Mouse (Mus musculus): ENCODE data around the gene Tmem74b. TPM values are rescaled to one million over a fixed set of nuclear protein-coding genes. Genes with fewer than 3 reads are reported as not detected.

The Tmem74b gene
- polyA plus RNA-seq, 1 experiment from 2014 or later: 30.8 TPM

- no peaks in the 10 kb centered on the region for H3K4me1 ChIP-seq (ENCODE audit: control insufficient read depth, insufficient read depth, low read length)
- H3K36me3 ChIP-seq (ENCODE audit: control insufficient read depth, insufficient read depth, low read length): no peaks in the 10 kb centered on the region
- H3K9ac ChIP-seq (ENCODE audit: low read depth, low read length): no peak overlapping the region
- WGBS: 55% methylated on average over 9 of the region's 9 CpGs
- H3K27ac ChIP-seq (ENCODE audit: low read length): no peak overlapping the region
- no peaks in the 10 kb centered on the region for H3K27me3 ChIP-seq (ENCODE audit: control insufficient read depth, insufficient read depth, low read depth, low read length)
- H3K4me3 ChIP-seq (ENCODE audit: low read depth, low read length): no peak overlapping the region
- ATAC-seq: no peak
- H3K9me3 ChIP-seq (replicated peaks; ENCODE audit: control insufficient read depth, low read length, poor library complexity, severe bottlenecking): no peaks in the 10 kb centered on the region
- H3K4me2 ChIP-seq (ENCODE audit: low read length): no peak overlapping the region
These were observed 54.7 kb downstream of the Tmem74b start for GRCm38 (mm10) chr2:151756277-151757061.

- H3K4me3 ChIP-seq (ENCODE audit: low read depth, low read length): no peak overlapping the region
These were observed 55.6 kb downstream of the Tmem74b start for GRCm38 (mm10) chr2:151757451-151757850.

GRCm38 (mm10) chr2:151758806-151759353 lies 57.1 kb downstream of the Tmem74b start:
- WGBS: 52% methylated on average over 1 of the region's 1 CpGs
- H3K4me3 ChIP-seq (ENCODE audit: low read depth, low read length): no peak overlapping the region
- no peak for ATAC-seq
- H3K9me3 ChIP-seq (replicated peaks; ENCODE audit: control insufficient read depth, low read length, poor library complexity, severe bottlenecking): no peaks in the 10 kb centered on the region
- no peak overlapping the region for H3K4me2 ChIP-seq (ENCODE audit: low read length)
- H3K4me1 ChIP-seq (ENCODE audit: control insufficient read depth, insufficient read depth, low read length): no peaks in the 10 kb centered on the region
- H3K27ac ChIP-seq (ENCODE audit: low read length): no peak overlapping the region
- H3K9ac ChIP-seq (ENCODE audit: low read depth, low read length): no peak overlapping the region
- no peaks in the 10 kb centered on the region for H3K27me3 ChIP-seq (ENCODE audit: control insufficient read depth, insufficient read depth, low read depth, low read length)
- H3K36me3 ChIP-seq (ENCODE audit: control insufficient read depth, insufficient read depth, low read length): no peaks in the 10 kb centered on the region

More at GRCm38 (mm10) chr2:151757451-151757850, 55.6 kb downstream of the Tmem74b start:
- Histone ChIP-seq H3K27me3 (ENCODE audit: control insufficient read depth, insufficient read depth, low read depth, low read length) (no peaks in the 10 kb centered on the region), H3K36me3 (ENCODE audit: control insufficient read depth, insufficient read depth, low read length) (no peaks in the 10 kb centered on the region), H3K9ac (ENCODE audit: low read depth, low read length) (no peak overlapping the region), H3K27ac (ENCODE audit: low read length) (no peak overlapping the region), H3K9me3 (replicated peaks; ENCODE audit: control insufficient read depth, low read length, poor library complexity, severe bottlenecking) (no peaks in the 10 kb centered on the region), H3K4me2 (ENCODE audit: low read length) (no peak overlapping the region), H3K4me1 (ENCODE audit: control insufficient read depth, insufficient read depth, low read length) (no peaks in the 10 kb centered on the region)
- ATAC-seq: no peak
- 71% methylated on average over 5 of the region's 5 CpGs for WGBS

Other genes starting within 250 kb of the Tmem74b start
- gene 4921509C19Rik, start 225.9 kb upstream of the Tmem74b start, polyA plus RNA-seq (2015; fragmentation: Nextera tagmentation; extraction: Ambion mirVana): not detected in 2 replicates
- gene Nsfl1c, start 207.8 kb upstream of the Tmem74b start, polyA plus RNA-seq (2015; fragmentation: Nextera tagmentation; extraction: Ambion mirVana): 291 and 304 TPM in 2 replicates
- gene Fkbp1a, start 159.5 kb upstream of the Tmem74b start, polyA plus RNA-seq (2015; fragmentation: Nextera tagmentation; extraction: Ambion mirVana): 568 and 608 TPM in 2 replicates
- gene Sdcbp2, start 129.4 kb upstream of the Tmem74b start, polyA plus RNA-seq (2015; fragmentation: Nextera tagmentation; extraction: Ambion mirVana): 0.98 and 1.1 TPM in 2 replicates
- gene Snph, start 69.4 kb upstream of the Tmem74b start, polyA plus RNA-seq (2015; fragmentation: Nextera tagmentation; extraction: Ambion mirVana): 19.0 and 21.6 TPM in 2 replicates
- gene Rad21l, start 33.5 kb upstream of the Tmem74b start, polyA plus RNA-seq (2015; fragmentation: Nextera tagmentation; extraction: Ambion mirVana): 0.34 and 0.36 TPM in 2 replicates
- gene Psmf1, start 42.2 kb downstream of the Tmem74b start, polyA plus RNA-seq (2015; fragmentation: Nextera tagmentation; extraction: Ambion mirVana): 64.0 and 66.5 TPM in 2 replicates
- 0.20 and 0.51 TPM in 2 replicates for gene Rspo4, start 140.9 kb downstream of the Tmem74b start, polyA plus RNA-seq (2015; fragmentation: Nextera tagmentation; extraction: Ambion mirVana)
- 0.14 and 0.30 TPM in 2 replicates for gene Angpt4, start 209.2 kb downstream of the Tmem74b start, polyA plus RNA-seq (2015; fragmentation: Nextera tagmentation; extraction: Ambion mirVana)

Measured in midbrain, embryonic 16.5 days (tissue).